Mouse (Mus musculus): ENCODE data around the gene Osgepl1. TPM values are rescaled to one million over a fixed set of nuclear protein-coding genes. Genes with fewer than 3 reads are reported as not detected.
"Not testable (repeated sequence)": the region's sequence is repeated elsewhere in the genome, so short reads cannot be mapped to it uniquely, and the experiment has no call there.

Gene Osgepl1
- total RNA-seq, 2 experiments from 2014 or later = 23.6 to 24.9 TPM

GRCm38 (mm10) chr1:53324827-53325494 is 11.5 kb downstream of the Osgepl1 start:
- Histone ChIP-seq H3K4me3 (no peak overlapping the region), H3K27ac (no peak overlapping the region)
- no peak for DNase-seq (ENCODE audit: extremely low spot score in 1 of 2, low spot score in 2 of 2)
- no peak for TF ChIP-seq CTCF (IDR thresholded peaks at IDR 0.05)
- intact Hi-C loops (cut with DNase I) = no loop called here

- H3K27ac ChIP-seq; intact Hi-C loops (cut with DNase I); H3K4me3 ChIP-seq; DNase-seq (ENCODE audit: extremely low spot score in 1 of 2, low spot score in 2 of 2): not testable (repeated sequence)
Observed at GRCm38 (mm10) chr1:53333527-53333926, 20.1 kb downstream of the Osgepl1 start.

DNA sequence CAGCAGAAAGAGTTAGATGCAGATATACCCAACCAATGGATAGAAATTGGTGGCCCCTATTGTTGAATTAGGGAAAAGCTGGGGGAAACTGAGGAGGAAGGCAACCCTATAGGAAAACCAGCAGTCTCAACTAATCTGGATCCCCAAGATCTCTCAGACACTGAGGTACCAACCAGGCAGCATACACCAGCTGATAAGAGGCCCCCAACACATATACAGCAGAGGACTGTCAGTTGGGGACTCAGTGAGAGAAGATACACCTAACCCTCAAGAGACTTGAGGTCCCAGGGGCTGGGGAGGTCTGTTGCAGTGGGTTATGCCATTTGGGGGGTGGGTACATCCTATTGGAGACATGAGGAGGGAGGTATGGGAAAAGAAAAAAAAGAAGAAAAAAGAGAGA is 22.0 kb downstream of the Osgepl1 start:
- Histone ChIP-seq H3K4me3 (no peak overlapping the region), H3K27ac (no peak overlapping the region)
- TF ChIP-seq CTCF (IDR thresholded peaks at IDR 0.05) = no peak
- DNase-seq (ENCODE audit: extremely low spot score in 1 of 2, low spot score in 2 of 2) = no peak
- intact Hi-C loops (cut with DNase I) = no loop called here

GRCm38 (mm10) chr1:53337403-53337802 is 24.0 kb downstream of the Osgepl1 start:
- H3K4me3 ChIP-seq; intact Hi-C loops (cut with DNase I); DNase-seq (ENCODE audit: extremely low spot score in 1 of 2, low spot score in 2 of 2); H3K27ac ChIP-seq: not testable (repeated sequence)

DNA sequence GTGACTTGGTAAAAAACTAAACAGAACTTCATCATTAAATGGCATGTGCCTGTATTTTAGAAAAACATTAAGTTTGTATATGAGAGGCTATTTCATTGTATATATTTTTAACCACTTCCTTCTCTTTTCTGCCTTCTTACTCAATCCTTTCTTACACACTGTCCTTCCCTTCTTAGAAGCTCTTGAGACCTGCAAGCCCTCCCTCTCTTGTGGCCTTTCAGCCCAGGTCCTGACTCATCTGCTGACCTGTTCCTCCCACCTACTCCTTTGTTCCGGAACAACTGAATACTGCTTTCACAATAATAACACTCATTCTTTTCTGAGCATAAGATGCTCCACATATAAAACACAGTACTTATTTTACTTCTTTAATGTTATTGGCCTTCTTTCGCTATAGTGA is 27.6 kb downstream of the Osgepl1 start:
- intact Hi-C loops (cut with DNase I) = no loop called here
- H3K27ac ChIP-seq = no peak overlapping the region
- no peak overlapping the region for H3K4me3 ChIP-seq
- no peak for TF ChIP-seq CTCF (IDR thresholded peaks at IDR 0.05)
- no peak for DNase-seq (ENCODE audit: extremely low spot score in 1 of 2, low spot score in 2 of 2)

GRCm38 (mm10) chr1:53352327-53353261 is 39.2 kb downstream of the Osgepl1 start, which contains the start of the genes Asdurf, Gm28551 and Asnsd1:
Gene Asdurf (minus strand): TSS chr1:53352619.
Gene Gm28551 (minus strand): TSS chr1:53352667.
Gene Asnsd1 (minus strand): TSS chr1:53352752.
- peak within 1 kb of the TSS; percentile 84 for H3K27ac ChIP-seq
- intact Hi-C loops (cut with DNase I) = loop anchor here (1.0 to 2.0 kb wide), 2 partner anchors 39 to 300 kb away; partner anchors contain the start of gene Osgepl1
- DNase-seq (ENCODE audit: extremely low spot score in 1 of 2, low spot score in 2 of 2) = peak; percentile 97
- peak; percentile 71 for TF ChIP-seq CTCF (IDR thresholded peaks at IDR 0.05)
- peak within 1 kb of the TSS; percentile 98 for H3K4me3 ChIP-seq

- intact Hi-C loops (cut with DNase I) = no loop called here
- H3K4me3 ChIP-seq = no peak overlapping the region
- TF ChIP-seq CTCF (IDR thresholded peaks at IDR 0.05) = no peak
- no peak overlapping the region for H3K27ac ChIP-seq
- DNase-seq (ENCODE audit: extremely low spot score in 1 of 2, low spot score in 2 of 2) = no peak
Observed at GRCm38 (mm10) chr1:53358988-53359387, 45.6 kb downstream of the Osgepl1 start.

Other genes with a start within 250 kb of the Osgepl1 start
- gene 1700019A02Rik, start 126.0 kb upstream of the Osgepl1 start, total RNA-seq (2021) = not detected
- gene Pms1, start 16.6 kb upstream of the Osgepl1 start, total RNA-seq (2021) = 10 to 100 TPM; 31.9 to 35.1 TPM
- gene Ormdl1, start 16.5 kb upstream of the Osgepl1 start, total RNA-seq (2021) = 1 to 10 TPM; 7.3 to 8.8 TPM
- gene Gm28778, start 16.5 kb upstream of the Osgepl1 start, total RNA-seq (2021) = not detected
- 1 to 10 TPM in 1 of 2 experiments, not detected in 1; 3.1 TPM for gene Asdurf, start 39.0 kb downstream of the Osgepl1 start, total RNA-seq (2021)
- gene Gm28551, start 39.0 kb downstream of the Osgepl1 start, total RNA-seq (2021) = under 1 TPM in 1 of 2 experiments, not detected in 1; 0.28 TPM
- 10 to 100 TPM; 20.4 to 24.5 TPM for gene Asnsd1, start 39.1 kb downstream of the Osgepl1 start, total RNA-seq (2021)

All from left cerebral cortex, adult 2 months (tissue).